Mouse (Mus musculus) E14TG2a.4 (cell line): ENCODE data around the gene Iffo2.

ENCODE experiments used
- H3K27me3 ChIP-seq: 2 replicates; pipeline ENCODE4 v1.6.1; 2014; ENCODE audit warnings: low read length, control low read depth; ENCODE audit not compliant: insufficient read depth
- H3K36me3 ChIP-seq: 2 replicates; pipeline ENCODE4 v1.6.1; 2014; ENCODE audit warnings: low read length, control low read depth; ENCODE audit not compliant: insufficient read depth
- H3K4me1 ChIP-seq: replicated peaks from 2 replicates; pipeline ENCODE4 v1.6.1; 2014; ENCODE audit warnings: low read depth, low read length, control low read depth
- H3K4me3 ChIP-seq: replicated peaks from 2 replicates; pipeline ENCODE4 v1.5.1; 2014; ENCODE audit warnings: mild to moderate bottlenecking, low read length
- H3K9me3 ChIP-seq: 2 replicates; pipeline ENCODE4 v1.6.1; 2014; ENCODE audit warnings: low read length, control low read depth
- CTCF ChIP-seq: conservative IDR thresholded peaks from 2 replicates; pipeline ENCODE4 v1.5.1; 2014; ENCODE audit warnings: low read length
- NANOG ChIP-seq: IDR thresholded peaks from 2 replicates; pipeline ENCODE4 v1.6.1; 2014; ENCODE audit warnings: borderline replicate concordance, low read length, mixed read lengths
- POU5F1 ChIP-seq: IDR thresholded peaks from 2 replicates; pipeline ENCODE4 v1.6.1; 2014; ENCODE audit warnings: low read length, borderline replicate concordance

Gene Iffo2

DNA sequence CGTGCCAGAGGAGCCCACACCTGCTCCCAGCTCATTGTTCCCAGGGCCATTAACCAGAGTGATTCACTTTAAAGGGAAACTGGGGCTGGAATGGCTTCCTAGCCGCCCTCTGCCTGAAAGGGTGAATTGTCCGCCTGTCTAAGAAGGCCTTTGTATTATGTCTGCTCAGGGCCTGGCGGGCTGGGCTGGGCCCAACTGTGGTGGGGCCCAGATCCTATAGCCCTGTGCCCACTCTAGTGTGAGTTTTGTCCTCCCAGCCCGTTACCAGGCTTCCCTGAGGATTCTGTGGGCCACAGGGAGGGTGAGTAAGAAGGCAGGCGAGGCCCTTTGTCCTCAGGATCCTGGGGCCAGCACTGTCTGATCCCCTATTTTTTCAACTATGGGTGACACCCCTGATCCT, 15.4 kb downstream of the Iffo2 start:
- H3K36me3 ChIP-seq: no peaks in the 10 kb centered on the region
- TF ChIP-seq POU5F1 (no peak), NANOG (no peak), CTCF (no peak)
- H3K4me1 ChIP-seq: peaks cover 13% of the 10 kb centered on the region
- no peak overlapping the region for H3K4me3 ChIP-seq
- H3K9me3 ChIP-seq: no peaks in the 10 kb centered on the region
- peaks cover 2% of the 10 kb centered on the region; the same call in 1 of the 2 replicates for H3K27me3 ChIP-seq

DNA sequence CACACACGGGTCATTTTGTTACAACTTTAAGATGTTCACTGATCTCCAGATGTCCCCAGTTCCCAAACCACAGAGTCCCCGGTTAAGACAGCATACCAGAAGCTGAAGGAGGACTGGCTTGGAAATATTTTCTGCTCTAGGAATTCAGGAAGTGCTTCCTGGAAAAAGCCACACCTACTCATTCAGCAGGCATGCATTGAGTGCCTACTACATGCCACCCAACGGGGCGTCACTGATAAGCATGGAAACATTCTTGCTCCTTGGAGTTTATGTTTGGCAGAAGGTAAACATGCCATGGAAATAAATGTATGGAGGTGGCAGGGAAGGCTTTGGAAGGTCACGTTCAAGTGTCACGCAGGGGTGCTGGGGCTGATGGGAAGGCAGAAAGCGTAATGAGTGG, 19.1 kb downstream of the Iffo2 start:
- peaks cover 9% of the 10 kb centered on the region; the same call in 1 of the 2 replicates for H3K4me1 ChIP-seq
- no peaks in the 10 kb centered on the region for H3K36me3 ChIP-seq
- H3K9me3 ChIP-seq: no peaks in the 10 kb centered on the region
- H3K27me3 ChIP-seq: no peaks in the 10 kb centered on the region
- H3K4me3 ChIP-seq: no peak overlapping the region
- no peak for TF ChIP-seq NANOG
- TF ChIP-seq CTCF: no peak
- TF ChIP-seq POU5F1: no peak

GRCm38 (mm10) chr4:139555235-139555634, 24.9 kb downstream of the Iffo2 start:
- TF ChIP-seq CTCF (no peak), NANOG (no peak), POU5F1 (no peak)
- Histone ChIP-seq H3K4me3 (no peak overlapping the region), H3K9me3 (no peaks in the 10 kb centered on the region), H3K4me1 (peaks cover 24% of the 10 kb centered on the region), H3K27me3 (peaks cover 4% of the 10 kb centered on the region; the same call in 1 of the 2 replicates), H3K36me3 (no peaks in the 10 kb centered on the region)

DNA sequence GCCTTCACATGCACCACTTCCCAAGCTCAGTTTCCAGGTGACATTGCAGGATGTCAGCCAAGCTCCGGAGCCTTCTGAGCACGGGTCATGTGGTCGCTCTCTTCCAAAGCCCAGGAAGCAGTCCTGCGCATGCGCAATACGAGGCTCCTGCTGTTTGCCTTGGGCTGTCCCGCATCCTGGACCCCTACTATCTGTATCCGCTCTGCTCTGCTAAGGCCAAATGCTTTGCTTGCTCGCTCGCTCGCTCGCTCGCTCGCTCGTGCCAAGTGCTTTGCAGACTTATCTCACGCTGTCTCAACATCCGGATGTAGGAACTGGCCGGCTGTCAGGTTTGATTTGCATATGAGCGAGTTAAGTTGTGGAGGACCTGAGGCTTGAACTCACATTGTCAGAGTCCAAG, 25.6 kb downstream of the Iffo2 start:
- Histone ChIP-seq H3K4me3 (peak overlapping the region; percentile 18), H3K36me3 (no peaks in the 10 kb centered on the region), H3K9me3 (no peaks in the 10 kb centered on the region), H3K27me3 (peaks cover 10% of the 10 kb centered on the region), H3K4me1 (peaks cover 24% of the 10 kb centered on the region)
- TF ChIP-seq POU5F1 (no peak), CTCF (no peak), NANOG (no peak)

- TF ChIP-seq CTCF: no peak
- no peak for TF ChIP-seq NANOG
- Histone ChIP-seq H3K36me3 (no peaks in the 10 kb centered on the region), H3K9me3 (no peaks in the 10 kb centered on the region), H3K4me1 (peaks cover 24% of the 10 kb centered on the region), H3K4me3 (no peak overlapping the region), H3K27me3 (peaks cover 76% of the 10 kb centered on the region)
Observed at GRCm38 (mm10) chr4:139568361-139568760, 38.0 kb downstream of the Iffo2 start.

- H3K4me1 ChIP-seq: peaks cover 35% of the 10 kb centered on the region
- H3K4me3 ChIP-seq: no peak overlapping the region
- TF ChIP-seq CTCF (no peak), NANOG (no peak), POU5F1 (no peak)
- no peaks in the 10 kb centered on the region for H3K9me3 ChIP-seq
- peaks cover 78% of the 10 kb centered on the region for H3K27me3 ChIP-seq
- no peaks in the 10 kb centered on the region for H3K36me3 ChIP-seq
Observed at GRCm38 (mm10) chr4:139570756-139571155, 40.4 kb downstream of the Iffo2 start.

- no peaks in the 10 kb centered on the region for H3K9me3 ChIP-seq
- no peak overlapping the region for H3K4me3 ChIP-seq
- no peaks in the 10 kb centered on the region for H3K36me3 ChIP-seq
- peaks cover 45% of the 10 kb centered on the region for H3K4me1 ChIP-seq
- no peak for TF ChIP-seq NANOG
- no peak for TF ChIP-seq POU5F1
- TF ChIP-seq CTCF: no peak
- peaks cover 76% of the 10 kb centered on the region for H3K27me3 ChIP-seq
Observed at GRCm38 (mm10) chr4:139572928-139573512, 42.7 kb downstream of the Iffo2 start.

- TF ChIP-seq POU5F1 (no peak), CTCF (no peak; the same call in 1 of the 2 replicates), NANOG (no peak)
- no peaks in the 10 kb centered on the region for H3K36me3 ChIP-seq
- H3K4me1 ChIP-seq: peaks cover 47% of the 10 kb centered on the region
- H3K4me3 ChIP-seq: peak overlapping the region; percentile 89
- no peaks in the 10 kb centered on the region for H3K9me3 ChIP-seq
- H3K27me3 ChIP-seq: peaks cover 69% of the 10 kb centered on the region
Observed at GRCm38 (mm10) chr4:139574156-139574798, 43.9 kb downstream of the Iffo2 start.
